ENCODE assay signal across 9 mouse cellular contexts in the genomic region with DNA sequence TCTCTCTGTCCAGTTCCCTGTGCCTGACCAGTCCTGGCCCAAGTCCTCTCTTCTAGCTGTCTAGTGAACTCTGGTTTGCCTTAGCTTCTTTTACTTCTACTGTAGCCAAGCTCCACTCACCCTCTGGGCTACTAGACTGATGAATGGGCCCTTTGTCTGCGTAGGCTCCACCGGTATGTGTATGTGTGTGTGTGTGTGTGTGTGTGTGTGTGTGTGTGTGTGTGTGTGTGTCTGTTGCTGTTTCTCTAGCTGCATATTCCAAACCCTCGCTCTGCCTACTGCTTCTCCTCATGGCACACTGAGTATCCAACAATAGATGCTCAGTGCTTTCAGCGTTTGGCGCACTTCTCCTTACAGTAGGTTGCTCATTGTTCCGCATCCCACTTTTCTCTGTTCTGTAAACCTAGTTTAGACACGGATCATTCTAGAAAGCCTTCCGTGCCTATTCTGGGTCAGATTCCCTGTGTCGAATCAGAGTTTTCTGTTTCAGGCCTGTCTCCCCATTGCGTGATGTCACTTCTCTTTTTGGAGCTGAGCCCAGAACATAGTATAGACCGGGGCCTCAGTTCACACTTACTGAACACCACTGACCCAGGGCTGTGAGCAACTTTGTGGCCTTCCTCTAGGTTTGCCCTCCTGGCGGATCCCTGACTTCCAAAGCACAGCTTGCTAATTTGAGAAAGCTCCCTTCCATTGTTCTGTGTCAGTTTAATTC. TPM values are rescaled to one million over a fixed set of nuclear protein-coding genes. Genes with fewer than 3 reads are reported as not detected.
DNase-seq lines count a peak whose midpoint lies in the region; ATAC-seq lines count a peak whose summit lies in the region.
"Had no signal": no experiment of that assay in that cellular context is flagged by ENCODE, and none has a peak within 500 bp of the region (broad histone marks: within the 10 kb centered on the region; RNA-seq: fewer than 3 reads in every experiment).

No protein-coding gene starts in this region.

- H3K9ac ChIP-seq in heart, embryonic 11.5 days (ENCODE audit: low read depth, low read length), result no peak overlapping the region
- H3K9ac ChIP-seq in forebrain, embryonic 12.5 days, result no peak overlapping the region
- no peak overlapping the region for H3K9ac ChIP-seq in neural tube, embryonic 15.5 days (replicated peaks)
- no peak overlapping the region for H3K9ac ChIP-seq in kidney, embryonic 14.5 days (ENCODE audit: low read depth, low read length)
- H3K9ac ChIP-seq: liver, embryonic 14.5 days had no signal

- intact Hi-C loops in left cerebral cortex, postnatal 14 days (cut with DNase I), result no loop called here

- H3K27me3 ChIP-seq in heart, embryonic 11.5 days (ENCODE audit: control insufficient read depth, insufficient read depth, low read length), result no peaks in the 10 kb centered on the region
- H3K27me3 ChIP-seq in forebrain, embryonic 12.5 days, result no peaks in the 10 kb centered on the region
- no peaks in the 10 kb centered on the region for H3K27me3 ChIP-seq in neural tube, embryonic 15.5 days (replicated peaks)
- no peaks in the 10 kb centered on the region for H3K27me3 ChIP-seq in kidney, embryonic 14.5 days (ENCODE audit: control insufficient read depth, insufficient read depth, low read length)

- peaks cover 7% of the 10 kb centered on the region; the same call in 1 of the 2 replicates for H3K4me1 ChIP-seq in heart, embryonic 11.5 days (ENCODE audit: control insufficient read depth, insufficient read depth, low read length)
- peaks cover 8% of the 10 kb centered on the region for H3K4me1 ChIP-seq in forebrain, embryonic 12.5 days
- peaks cover 6% of the 10 kb centered on the region; the same call in 1 of the 2 replicates for H3K4me1 ChIP-seq in neural tube, embryonic 15.5 days
- no peaks in the 10 kb centered on the region for H3K4me1 ChIP-seq in kidney, embryonic 14.5 days (ENCODE audit: control insufficient read depth, insufficient read depth, low read length)

- H3K9me3 ChIP-seq in heart, embryonic 11.5 days (replicated peaks; ENCODE audit: control insufficient read depth, low read length), result no peaks in the 10 kb centered on the region
- H3K9me3 ChIP-seq in forebrain, embryonic 12.5 days, result no peaks in the 10 kb centered on the region
- H3K9me3 ChIP-seq in neural tube, embryonic 15.5 days (replicated peaks), result no peaks in the 10 kb centered on the region
- H3K9me3 ChIP-seq in kidney, embryonic 14.5 days (ENCODE audit: control insufficient read depth, low read length), result no peaks in the 10 kb centered on the region

- H3K4me2 ChIP-seq in heart, embryonic 11.5 days, result no peak overlapping the region
- H3K4me2 ChIP-seq in forebrain, embryonic 12.5 days, result no peak overlapping the region
- no peak overlapping the region for H3K4me2 ChIP-seq in neural tube, embryonic 15.5 days
- no peak overlapping the region for H3K4me2 ChIP-seq in kidney, embryonic 14.5 days (replicated peaks; ENCODE audit: low read depth, low read length)

- no peaks in the 10 kb centered on the region for H3K36me3 ChIP-seq in heart, embryonic 11.5 days (ENCODE audit: control insufficient read depth, insufficient read depth, low read length)
- no peaks in the 10 kb centered on the region for H3K36me3 ChIP-seq in forebrain, embryonic 12.5 days (replicated peaks)
- no peaks in the 10 kb centered on the region for H3K36me3 ChIP-seq in neural tube, embryonic 15.5 days
- H3K36me3 ChIP-seq in kidney, embryonic 14.5 days (ENCODE audit: control insufficient read depth, insufficient read depth, low read length), result no peaks in the 10 kb centered on the region

- peak overlapping the region; percentile 41; the same call in 1 of the 2 replicates for H3K27ac ChIP-seq in heart, embryonic 11.5 days (ENCODE audit: low read depth, low read length)
- peak overlapping the region; percentile 11; the same call in 1 of the 2 replicates for H3K27ac ChIP-seq in forebrain, embryonic 12.5 days
- H3K27ac ChIP-seq in neural tube, embryonic 15.5 days (replicated peaks), result peak overlapping the region; percentile 48; the same call in 1 of the 2 replicates
- H3K27ac ChIP-seq in kidney, embryonic 14.5 days (ENCODE audit: low read depth, low read length), result no peak overlapping the region
- H3K27ac ChIP-seq: liver, embryonic 14.5 days had no signal

- no peak for DNase-seq in heart, adult 18-20 months
- peak; percentile 37 to 73 for DNase-seq in left cerebral cortex, postnatal 14 days (ENCODE audit: low spot score in 2 of 2)
- no peak for DNase-seq in adrenal gland, adult 2 months

- H3K4me3 ChIP-seq in heart, embryonic 11.5 days (ENCODE audit: low read depth, low read length), result no peak overlapping the region
- H3K4me3 ChIP-seq in forebrain, embryonic 12.5 days (replicated peaks), result no peak overlapping the region
- H3K4me3 ChIP-seq in neural tube, embryonic 15.5 days (replicated peaks), result no peak overlapping the region
- no peak overlapping the region for H3K4me3 ChIP-seq in kidney, embryonic 14.5 days (ENCODE audit: low read length)

- no peak for ATAC-seq in heart, embryonic 11.5 days (replicated peaks; ENCODE audit: insufficient number of reproducible peaks, low FRiP score, low TSS enrichment)
- ATAC-seq in forebrain, embryonic 12.5 days (ENCODE audit: low FRiP score), result peak; percentile 69; the same call in 1 of the 2 replicates
- peak; percentile 55 for ATAC-seq in neural tube, embryonic 15.5 days (ENCODE audit: low FRiP score)
- no peak for ATAC-seq in megakaryocyte-erythroid progenitor cell, adult 5-6 weeks (replicated peaks; ENCODE audit: low FRiP score, low TSS enrichment, poor library complexity, severe bottlenecking)
- no peak for ATAC-seq in kidney, embryonic 14.5 days (ENCODE audit: low FRiP score, low TSS enrichment)

- WGBS in heart, embryonic 11.5 days (ENCODE audit: insufficient replicate concordance), result 78% methylated on average over 12 of the region's 12 CpGs
- 67% methylated on average over 12 of the region's 12 CpGs for WGBS in forebrain, embryonic 12.5 days
- 55% methylated on average over 12 of the region's 12 CpGs for WGBS in neural tube, embryonic 15.5 days
- WGBS in kidney, embryonic 14.5 days, result 85% methylated on average over 12 of the region's 12 CpGs

RNA-seq across cellular contexts. Expression of a gene that starts 26.5 kb away (rescaled TPM):
- polyA plus RNA-seq in heart, embryonic 11.5 days (2014; fragmentation: Nextera tagmentation; extraction: Ambion mirVana), result 6.1 and 6.3 TPM in 2 replicates
- total RNA-seq in heart, adult 18-20 months (2021), result 10 to 100 TPM; 16.2 to 17.0 TPM
- 6.0 and 6.2 TPM in 2 replicates for polyA plus RNA-seq in forebrain, embryonic 12.5 days (2016; fragmentation: Nextera tagmentation; extraction: Ambion mirVana)
- 1 to 10 TPM; 6.1 to 6.8 TPM for total RNA-seq in left cerebral cortex, postnatal 14 days (2021)
- 4.1 TPM in 2 replicates for polyA plus RNA-seq in neural tube, embryonic 15.5 days (2015; fragmentation: Nextera tagmentation; extraction: Ambion mirVana)
- not detected in 2 replicates for total RNA-seq in megakaryocyte-erythroid progenitor cell, adult 5-6 weeks (2014; fragmentation: Nextera tagmentation)
- total RNA-seq in megakaryocyte-erythroid progenitor cell, adult 5-6 weeks (2017), result not detected in 2 replicates
- 3.4 and 3.6 TPM in 2 replicates for polyA plus RNA-seq in kidney, embryonic 14.5 days (2014; fragmentation: Nextera tagmentation; extraction: Ambion mirVana)
- total RNA-seq in adrenal gland, adult 2 months (2021), result 1 to 10 TPM; 5.9 to 8.9 TPM
- 0.81 TPM in 2 replicates for polyA plus RNA-seq in adrenal gland, adult 2 months (2012; rRNA removed)

Comparison
In these comparisons a context has a peak if more than half of its experiments do, and no peak if none do; other contexts are left out.
1. ATAC-seq: peak in forebrain, embryonic 12.5 days (single experiment) and neural tube, embryonic 15.5 days (single experiment); none in heart, embryonic 11.5 days (single experiment), megakaryocyte-erythroid progenitor cell, adult 5-6 weeks (single experiment) and kidney, embryonic 14.5 days (single experiment).
2. DNase-seq: peak in left cerebral cortex, postnatal 14 days (2 of 2); none in heart, adult 18-20 months (0 of 2) and adrenal gland, adult 2 months (single experiment).